Mouse (Mus musculus) bone marrow macrophage, adult 2 months (primary cell): ENCODE data around the gene Rims1. TPM values are rescaled to one million over a fixed set of nuclear protein-coding genes. Genes with fewer than 3 reads are reported as not detected.

ENCODE experiments used
- H3K27ac ChIP-seq: 2 replicates; pipeline ENCODE4 v1.5.1; 2012; ENCODE audit warnings: low read depth, low read length; ENCODE audit not compliant: insufficient read depth
- H3K4me1 ChIP-seq: 2 replicates; pipeline ENCODE4 v1.6.1; 2012; ENCODE audit warnings: low read length; ENCODE audit not compliant: control insufficient read depth, insufficient read depth
- H3K4me3 ChIP-seq: 2 replicates; pipeline ENCODE4 v1.5.1; 2012; ENCODE audit warnings: mild to moderate bottlenecking, low read length, moderate library complexity; ENCODE audit not compliant: insufficient read depth
- CTCF ChIP-seq: IDR thresholded peaks from 2 replicates; pipeline ENCODE4 v1.5.1; 2012; ENCODE audit warnings: low read depth, mild to moderate bottlenecking, low read length, moderate library complexity
- POLR2A ChIP-seq: IDR thresholded peaks from 2 replicates; pipeline ENCODE4 v1.6.1; 2012; ENCODE audit warnings: mild to moderate bottlenecking, low read depth, low read length, borderline replicate concordance
- polyA plus RNA-seq: library from polyadenylated mRNA; stranded (reverse); fragments of >200 nt; gene quantifications from 2 replicates; pipeline ENCODE4 v1.2.4, GENCODE M21; 2012; ENCODE audit not compliant: missing spikeins, insufficient read depth, insufficient read length

Rims1 gene
- polyA plus RNA-seq, 1 experiment = not detected

GRCm38 (mm10) chr1:22639702-22640101 is 166.1 kb downstream of the Rims1 start:
- no peak overlapping the region for H3K27ac ChIP-seq
- H3K4me1 ChIP-seq = no peaks in the 10 kb centered on the region
- TF ChIP-seq POLR2A = no peak
- TF ChIP-seq CTCF = no peak

GRCm38 (mm10) chr1:22633871-22634270 is 171.9 kb downstream of the Rims1 start:
- Histone ChIP-seq H3K27ac (no peak overlapping the region), H3K4me3 (no peak overlapping the region), H3K4me1 (no peaks in the 10 kb centered on the region)
- TF ChIP-seq POLR2A (no peak), CTCF (no peak)

More at GRCm38 (mm10) chr1:22639702-22640101, 166.1 kb downstream of the Rims1 start:
- H3K4me3 ChIP-seq = no peak overlapping the region

GRCm38 (mm10) chr1:22632551-22632950 is 173.2 kb downstream of the Rims1 start:
- TF ChIP-seq POLR2A = no peak
- no peak overlapping the region for H3K27ac ChIP-seq

GRCm38 (mm10) chr1:22631991-22632390 is 173.8 kb downstream of the Rims1 start:
- no peak overlapping the region for H3K27ac ChIP-seq
- H3K4me1 ChIP-seq = no peaks in the 10 kb centered on the region
- H3K4me3 ChIP-seq = no peak overlapping the region
- TF ChIP-seq POLR2A (no peak), CTCF (no peak)

More at GRCm38 (mm10) chr1:22632551-22632950, 173.2 kb downstream of the Rims1 start:
- Histone ChIP-seq H3K4me3 (no peak overlapping the region), H3K4me1 (no peaks in the 10 kb centered on the region)

GRCm38 (mm10) chr1:22629011-22629410 is 176.8 kb downstream of the Rims1 start:
- H3K4me1 ChIP-seq = no peaks in the 10 kb centered on the region
- TF ChIP-seq CTCF = no peak
- TF ChIP-seq POLR2A = no peak

GRCm38 (mm10) chr1:22627013-22627412 is 178.8 kb downstream of the Rims1 start:
- no peak overlapping the region for H3K27ac ChIP-seq
- TF ChIP-seq POLR2A (no peak), CTCF (no peak)
- H3K4me3 ChIP-seq = no peak overlapping the region
- H3K4me1 ChIP-seq = no peaks in the 10 kb centered on the region

More at GRCm38 (mm10) chr1:22629011-22629410, 176.8 kb downstream of the Rims1 start:
- Histone ChIP-seq H3K27ac (no peak overlapping the region), H3K4me3 (no peak overlapping the region)

- TF ChIP-seq POLR2A = no peak
- no peak for TF ChIP-seq CTCF
- no peaks in the 10 kb centered on the region for H3K4me1 ChIP-seq
- H3K27ac ChIP-seq = no peak overlapping the region
- no peak overlapping the region for H3K4me3 ChIP-seq
Measured at GRCm38 (mm10) chr1:22626295-22626694, 179.5 kb downstream of the Rims1 start.

GRCm38 (mm10) chr1:22620827-22621226 is 185.0 kb downstream of the Rims1 start:
- Histone ChIP-seq H3K4me3 (no peak overlapping the region), H3K27ac (no peak overlapping the region), H3K4me1 (no peaks in the 10 kb centered on the region)
- TF ChIP-seq POLR2A (no peak), CTCF (no peak)

GRCm38 (mm10) chr1:22615601-22616000 is 190.2 kb downstream of the Rims1 start:
- Histone ChIP-seq H3K4me3 (no peak overlapping the region), H3K27ac (no peak overlapping the region), H3K4me1 (no peaks in the 10 kb centered on the region)
- TF ChIP-seq CTCF (no peak), POLR2A (no peak)

- no peak for TF ChIP-seq CTCF
- no peak for TF ChIP-seq POLR2A
- no peak overlapping the region for H3K4me3 ChIP-seq
- no peaks in the 10 kb centered on the region for H3K4me1 ChIP-seq
- no peak overlapping the region for H3K27ac ChIP-seq
Measured at GRCm38 (mm10) chr1:22613609-22614008, 192.2 kb downstream of the Rims1 start.

- Histone ChIP-seq H3K4me1 (no peaks in the 10 kb centered on the region), H3K4me3 (no peak overlapping the region), H3K27ac (no peak overlapping the region)
- no peak for TF ChIP-seq CTCF
- no peak for TF ChIP-seq POLR2A
Measured at GRCm38 (mm10) chr1:22604329-22605044, 201.3 kb downstream of the Rims1 start.
